Mouse (Mus musculus) heart, embryonic 16.5 days (tissue): ENCODE measurements around the gene Suclg1. TPM values are rescaled to one million over a fixed set of nuclear protein-coding genes. Genes with fewer than 3 reads are reported as not detected.

ENCODE experiments used
- ATAC-seq: fragments of 200-750 bp; cut with Nextera tagmentation; replicated peaks from 2 replicates; pipeline ENCODE4 v1.8.0; 2017; ENCODE audit warnings: moderate number of reproducible peaks; ENCODE audit not compliant: insufficient read depth, low FRiP score; ENCODE audit errors: extremely low read depth
- H3K27ac ChIP-seq: fragments of 300-500 bp; sonication (generic); 2 replicates; pipeline ENCODE4 v1.5.1; 2014; ENCODE audit warnings: mild to moderate bottlenecking, low read length, control low read depth, moderate library complexity
- H3K27me3 ChIP-seq: fragments of 300-500 bp; sonication (generic); 2 replicates; pipeline ENCODE4 v1.6.1; 2014; ENCODE audit warnings: low read length, mixed read lengths; ENCODE audit not compliant: control insufficient read depth, insufficient read depth
- H3K36me3 ChIP-seq: fragments of 300-500 bp; sonication (generic); 2 replicates; pipeline ENCODE4 v1.6.1; 2014; ENCODE audit not compliant: control insufficient read depth, insufficient read depth
- H3K4me1 ChIP-seq: fragments of 300-500 bp; sonication (generic); 2 replicates; pipeline ENCODE4 v1.6.1; 2014; ENCODE audit warnings: low read length, mixed read lengths; ENCODE audit not compliant: control insufficient read depth, insufficient read depth
- H3K4me2 ChIP-seq: fragments of 300-500 bp; sonication (generic); 2 replicates; pipeline ENCODE4 v1.6.1; 2014; ENCODE audit warnings: low read depth, mild to moderate bottlenecking, control low read depth, low read length
- H3K4me3 ChIP-seq: fragments of 300-500 bp; sonication (generic); 2 replicates; pipeline ENCODE4 v1.5.1; 2014; ENCODE audit warnings: mild to moderate bottlenecking, control low read depth, low read length
- H3K9ac ChIP-seq: fragments of 300-500 bp; sonication (generic); 2 replicates; pipeline ENCODE4 v1.6.1; 2014; ENCODE audit warnings: low read length, control low read depth
- H3K9me3 ChIP-seq: fragments of 300-500 bp; sonication (generic); replicated peaks from 2 replicates; pipeline ENCODE4 v1.6.1; 2016; ENCODE audit warnings: low read length; ENCODE audit not compliant: control insufficient read depth
- WGBS: fragments of 180-500 bp; shearing (Covaris S2); extraction: QIAGEN DNeasy Blood & Tissue Kit; methylation state at CpG from one replicate; pipeline ENCODE4 v1.1.7; 2014; 5-methylcytosine and 5-hydroxymethylcytosine counted together
- polyA plus RNA-seq: library from polyadenylated mRNA; unstranded; fragments of >200 nt; fragmentation: Nextera tagmentation; extraction: Ambion mirVana; gene quantifications from 2 replicates; pipeline ENCODE4 v1.2.1, GENCODE M21; 2015

Suclg1 gene
- polyA plus RNA-seq, 1 experiment from 2014 or later: 351 TPM

DNA sequence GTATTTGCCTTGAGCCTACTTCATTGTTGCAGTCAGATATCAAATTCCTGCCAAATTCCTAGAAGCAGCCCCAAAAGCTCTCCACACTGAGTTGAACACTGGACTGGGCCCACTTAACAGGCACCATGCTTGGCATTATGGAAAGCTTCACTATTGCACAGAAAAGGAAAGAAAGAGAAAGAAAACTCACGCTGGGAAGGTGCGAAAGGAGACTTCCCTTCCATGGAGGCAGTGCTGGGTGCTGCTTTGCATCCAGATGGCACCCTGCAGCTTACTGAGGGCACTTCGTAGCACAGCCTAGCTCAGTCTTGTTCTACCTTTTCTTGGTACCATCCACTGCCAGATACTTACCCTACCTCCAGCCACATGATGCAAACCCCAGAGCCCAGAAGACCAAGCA lies 12.5 kb upstream of the Suclg1 start:
- 79% methylated on average over 3 of the region's 3 CpGs for WGBS
- Histone ChIP-seq H3K4me3 (no peak overlapping the region), H3K4me2 (no peak overlapping the region), H3K36me3 (no peaks in the 10 kb centered on the region), H3K27ac (no peak overlapping the region), H3K9me3 (peaks cover 5% of the 10 kb centered on the region; the same call in 1 of the 2 replicates), H3K27me3 (no peaks in the 10 kb centered on the region), H3K9ac (no peak overlapping the region), H3K4me1 (0 out of 2 replicates have a peak, but pooled peaks cover 3% of the 10 kb centered on the region)
- ATAC-seq: no peak

DNA sequence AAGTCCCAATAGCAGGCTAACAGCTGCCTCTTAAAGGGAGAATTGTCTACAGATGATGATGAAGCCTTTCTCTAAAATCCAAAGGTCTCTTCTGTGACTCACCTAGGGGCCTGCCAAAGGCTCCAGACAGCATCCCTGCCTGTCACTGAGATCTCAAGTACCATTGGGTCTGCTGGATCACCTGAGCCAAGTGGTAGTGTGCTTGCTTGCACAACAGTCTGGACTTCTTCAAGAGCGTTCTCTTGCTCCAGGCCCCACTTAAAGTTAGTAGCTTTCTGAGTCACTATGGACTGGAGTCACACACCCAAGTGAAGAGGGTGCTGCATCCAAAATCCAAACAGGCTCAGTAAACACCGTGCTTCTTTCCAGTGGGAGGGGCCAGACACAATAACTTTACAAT lies 1.4 kb upstream of the Suclg1 start:
- Histone ChIP-seq H3K4me2 (no peak overlapping the region), H3K9ac (no peak overlapping the region), H3K4me1 (peaks cover 12% of the 10 kb centered on the region), H3K27me3 (no peaks in the 10 kb centered on the region), H3K4me3 (no peak overlapping the region), H3K27ac (no peak overlapping the region), H3K9me3 (no peaks in the 10 kb centered on the region; the same call in 1 of the 2 replicates), H3K36me3 (no peaks in the 10 kb centered on the region)
- 67% methylated on average over 2 of the region's 2 CpGs for WGBS
- ATAC-seq: no peak

DNA sequence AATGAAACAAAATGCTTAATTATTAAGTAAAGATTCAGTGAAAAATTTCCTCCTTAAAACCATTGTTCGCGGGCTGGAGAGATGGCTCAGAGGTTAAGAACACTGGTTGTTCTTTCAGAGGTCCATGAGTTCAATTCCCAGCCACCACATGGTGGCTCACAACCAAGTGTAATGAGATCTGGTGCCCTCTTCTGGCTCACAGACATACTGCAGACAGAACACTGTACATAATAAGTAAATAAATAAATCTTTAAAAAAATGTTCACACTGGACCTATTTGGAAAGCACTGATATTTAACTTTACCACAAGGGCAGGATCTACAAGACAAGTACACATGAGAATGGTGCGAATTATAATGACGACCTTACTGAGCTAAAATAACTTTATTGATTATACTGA lies 730 bp upstream of the Suclg1 start:
- Histone ChIP-seq H3K27me3 (no peaks in the 10 kb centered on the region), H3K9ac (peak overlapping the region; percentile 98; the same call in 1 of the 2 replicates), H3K4me3 (peak overlapping the region; percentile 93), H3K27ac (no peak overlapping the region), H3K36me3 (no peaks in the 10 kb centered on the region), H3K4me1 (peaks cover 12% of the 10 kb centered on the region), H3K4me2 (peak overlapping the region; percentile 80), H3K9me3 (no peaks in the 10 kb centered on the region; the same call in 1 of the 2 replicates)
- ATAC-seq: no peak
- WGBS: 45% methylated on average over 4 of the region's 4 CpGs

DNA sequence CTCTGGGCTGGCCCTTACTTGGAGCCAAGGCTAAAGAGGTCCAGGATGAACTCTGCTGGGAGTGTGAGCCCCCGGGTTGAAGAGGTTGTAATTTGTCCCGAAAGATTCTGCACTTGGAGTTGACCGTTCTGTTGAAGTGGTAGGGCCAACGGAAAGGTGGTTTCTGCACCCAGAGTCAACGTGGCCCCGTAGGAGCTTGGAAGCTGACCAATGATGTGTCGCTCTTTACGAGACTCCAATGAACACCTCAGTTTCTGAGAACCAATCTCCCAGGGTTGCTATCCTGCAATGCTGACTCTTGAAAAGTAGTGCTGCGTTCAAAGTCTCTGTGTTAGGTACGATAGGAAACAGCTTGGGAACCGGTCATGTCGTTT lies 854 bp downstream of the Suclg1 start:
- peaks cover 25% of the 10 kb centered on the region for H3K4me1 ChIP-seq
- peak overlapping the region; percentile 88 for H3K27ac ChIP-seq
- no peak; the same call in 1 of the 2 replicates for ATAC-seq
- WGBS: 2% methylated on average over 12 of the region's 12 CpGs
- no peaks in the 10 kb centered on the region for H3K27me3 ChIP-seq
- peak overlapping the region; percentile 80 for H3K4me2 ChIP-seq
- no peaks in the 10 kb centered on the region; the same call in 1 of the 2 replicates for H3K9me3 ChIP-seq
- H3K4me3 ChIP-seq: peak overlapping the region; percentile 93
- H3K9ac ChIP-seq: peak overlapping the region; percentile 98
- H3K36me3 ChIP-seq: no peaks in the 10 kb centered on the region

DNA sequence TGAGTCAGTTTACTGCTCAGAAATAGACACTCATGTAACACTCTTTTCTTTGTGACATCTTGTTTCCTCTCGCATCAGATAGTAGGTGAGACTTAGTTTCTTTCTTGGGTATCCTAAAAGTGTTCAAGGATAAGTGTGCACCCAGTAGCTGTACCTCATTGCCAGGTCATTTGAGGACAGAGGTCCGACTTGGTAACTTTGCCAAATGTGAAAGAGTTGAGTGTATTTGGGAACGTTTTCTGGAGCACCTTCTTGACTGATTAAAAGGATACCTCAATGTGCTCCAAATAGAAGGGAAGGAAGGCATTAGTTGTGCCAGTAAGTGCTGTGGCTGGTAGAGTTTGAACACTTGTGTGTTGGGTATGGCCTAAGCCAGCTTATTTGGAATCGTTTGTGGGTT lies 1.7 kb downstream of the Suclg1 start:
- WGBS: 63% methylated on average over 4 of the region's 4 CpGs
- peak overlapping the region; percentile 98; the same call in 1 of the 2 replicates for H3K9ac ChIP-seq
- H3K9me3 ChIP-seq: no peaks in the 10 kb centered on the region; the same call in 1 of the 2 replicates
- H3K27ac ChIP-seq: no peak overlapping the region
- H3K4me3 ChIP-seq: peak overlapping the region; percentile 93; the same call in 1 of the 2 replicates
- peak overlapping the region; percentile 80 for H3K4me2 ChIP-seq
- peaks cover 33% of the 10 kb centered on the region for H3K4me1 ChIP-seq
- no peaks in the 10 kb centered on the region for H3K36me3 ChIP-seq
- ATAC-seq: no peak
- H3K27me3 ChIP-seq: no peaks in the 10 kb centered on the region

DNA sequence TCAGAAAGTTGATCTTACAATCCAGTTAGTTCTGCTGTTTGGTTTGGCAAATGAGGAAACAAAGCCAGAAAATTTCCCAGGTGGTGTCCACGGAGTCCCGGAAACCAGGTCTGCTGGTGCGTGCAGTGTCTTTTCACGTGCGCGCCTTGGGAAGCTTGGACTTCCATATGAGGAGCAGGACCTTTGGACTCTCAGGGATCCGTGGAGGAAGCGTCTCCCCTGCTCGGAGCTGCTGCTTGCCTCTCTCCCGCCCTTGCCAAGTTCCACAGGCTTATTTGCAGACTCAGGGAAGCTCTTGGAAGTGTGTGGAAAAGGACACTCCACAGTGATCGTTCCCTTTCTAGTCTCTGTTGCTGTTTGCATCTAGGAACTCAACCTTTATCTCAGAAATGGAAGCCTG lies 3.2 kb downstream of the Suclg1 start:
- peaks cover 35% of the 10 kb centered on the region for H3K4me1 ChIP-seq
- 84% methylated on average over 11 of the region's 11 CpGs for WGBS
- peaks cover 2% of the 10 kb centered on the region; the same call in 1 of the 2 replicates for H3K36me3 ChIP-seq
- no peak for ATAC-seq
- H3K9me3 ChIP-seq: no peaks in the 10 kb centered on the region; the same call in 1 of the 2 replicates
- H3K27ac ChIP-seq: no peak overlapping the region
- H3K4me3 ChIP-seq: no peak overlapping the region
- no peaks in the 10 kb centered on the region for H3K27me3 ChIP-seq
- no peak overlapping the region for H3K4me2 ChIP-seq
- H3K9ac ChIP-seq: no peak overlapping the region

DNA sequence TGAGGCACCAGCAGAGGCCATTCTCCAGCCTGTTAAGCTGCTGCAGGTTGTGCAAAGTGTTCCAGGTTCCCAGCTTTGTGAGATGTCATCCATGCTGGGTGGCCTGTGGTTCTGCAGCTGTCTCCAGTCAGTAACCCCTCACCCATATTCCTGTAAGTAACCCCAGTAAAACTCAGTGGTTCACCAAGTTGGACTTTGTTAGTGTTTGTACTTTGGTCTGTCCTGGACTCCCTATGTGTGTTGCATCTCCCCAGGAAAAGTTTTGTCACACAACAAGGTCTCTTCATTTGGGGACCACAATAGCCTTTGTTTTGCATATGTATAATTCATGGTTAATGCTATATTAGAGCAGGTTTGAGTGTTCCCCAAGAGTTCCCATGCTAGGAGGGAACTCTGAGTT lies 4.2 kb downstream of the Suclg1 start:
- H3K27me3 ChIP-seq: no peaks in the 10 kb centered on the region
- peaks cover 35% of the 10 kb centered on the region for H3K4me1 ChIP-seq
- H3K4me3 ChIP-seq: no peak overlapping the region
- no peak overlapping the region for H3K4me2 ChIP-seq
- peaks cover 7% of the 10 kb centered on the region for H3K36me3 ChIP-seq
- ATAC-seq: no peak
- H3K27ac ChIP-seq: no peak overlapping the region
- no peak overlapping the region for H3K9ac ChIP-seq
- no peaks in the 10 kb centered on the region for H3K9me3 ChIP-seq

DNA sequence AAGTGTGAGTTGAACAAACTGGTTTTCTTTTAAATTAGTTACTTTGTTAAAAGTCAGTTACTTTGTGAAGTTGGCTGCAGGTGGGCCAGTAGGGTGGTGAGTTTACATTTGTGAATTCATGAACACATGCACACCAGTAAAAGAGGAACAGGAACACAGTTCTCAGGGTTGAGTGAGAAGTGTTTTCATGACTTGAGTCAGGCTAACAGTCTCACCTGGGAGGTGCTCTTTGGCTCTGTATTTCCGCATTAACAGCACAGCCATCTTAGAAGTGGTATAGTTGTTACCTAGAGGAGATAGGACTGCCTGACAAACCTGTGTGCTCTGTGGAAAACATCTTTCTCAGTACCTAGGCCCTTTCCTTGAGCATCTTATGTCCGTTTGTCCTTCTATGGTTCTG lies 4.8 kb downstream of the Suclg1 start:
- no peak for ATAC-seq
- Histone ChIP-seq H3K36me3 (peaks cover 11% of the 10 kb centered on the region), H3K9ac (no peak overlapping the region), H3K27me3 (no peaks in the 10 kb centered on the region), H3K4me2 (no peak overlapping the region), H3K9me3 (no peaks in the 10 kb centered on the region), H3K27ac (no peak overlapping the region), H3K4me3 (no peak overlapping the region), H3K4me1 (peaks cover 32% of the 10 kb centered on the region)
- 84% methylated on average over 2 of the region's 2 CpGs for WGBS

DNA sequence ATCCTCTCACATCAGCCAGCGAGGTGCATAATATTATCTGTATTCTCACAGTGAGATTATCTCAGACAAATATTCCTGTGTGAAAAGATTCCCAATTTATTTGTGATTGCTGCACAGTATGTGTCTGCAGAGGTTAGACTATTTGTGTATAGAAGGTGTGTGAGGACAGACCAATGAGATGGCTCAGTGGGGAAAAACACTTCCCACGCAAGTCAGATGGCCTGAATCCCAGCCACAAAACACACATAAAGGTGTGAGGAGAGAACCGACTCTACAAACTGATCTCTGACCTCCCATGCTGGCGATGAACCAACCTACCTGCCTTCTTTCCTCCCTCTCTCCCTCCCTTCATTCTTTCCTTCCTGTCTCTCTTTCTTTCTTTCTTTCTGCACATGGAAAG lies 5.4 kb downstream of the Suclg1 start:
- Histone ChIP-seq H3K4me3 (no peak overlapping the region), H3K4me1 (peaks cover 32% of the 10 kb centered on the region), H3K4me2 (no peak overlapping the region), H3K9ac (no peak overlapping the region), H3K9me3 (no peaks in the 10 kb centered on the region), H3K27me3 (no peaks in the 10 kb centered on the region), H3K27ac (no peak overlapping the region), H3K36me3 (peaks cover 16% of the 10 kb centered on the region)
- ATAC-seq: no peak
- 65% methylated on average over 4 of the region's 4 CpGs for WGBS
